Mouse (Mus musculus): ENCODE measurements around the gene 2810021J22Rik.

DNA sequence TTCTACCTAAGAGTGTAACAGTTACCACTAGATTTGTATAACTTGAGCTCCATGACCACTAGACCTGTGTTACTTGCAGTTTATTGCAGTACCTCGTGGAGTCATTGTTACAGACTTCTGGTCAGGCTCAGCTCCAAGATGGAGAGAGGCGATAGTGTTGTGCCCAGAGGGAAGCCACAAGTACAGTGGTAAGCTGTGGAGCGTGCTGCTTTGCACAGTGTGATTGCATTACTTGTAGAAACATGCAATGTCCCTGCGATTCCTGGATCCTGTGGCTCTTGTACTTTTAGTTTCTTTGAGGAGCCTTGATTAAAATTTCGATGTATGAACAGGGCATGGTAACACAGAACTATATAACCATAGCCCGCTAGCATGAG is 926 bp downstream of the 2810021J22Rik start:
- TF ChIP-seq CTCF (IDR thresholded peaks at IDR 0.05; ENCODE audit: low read depth, low read length) = no peak
- TF ChIP-seq POLR2A (IDR thresholded peaks at IDR 0.05; ENCODE audit: extremely low read depth, insufficient read depth, low read length) = no peak

Measured in liver, adult 2 months (tissue).